In the genomic region with DNA sequence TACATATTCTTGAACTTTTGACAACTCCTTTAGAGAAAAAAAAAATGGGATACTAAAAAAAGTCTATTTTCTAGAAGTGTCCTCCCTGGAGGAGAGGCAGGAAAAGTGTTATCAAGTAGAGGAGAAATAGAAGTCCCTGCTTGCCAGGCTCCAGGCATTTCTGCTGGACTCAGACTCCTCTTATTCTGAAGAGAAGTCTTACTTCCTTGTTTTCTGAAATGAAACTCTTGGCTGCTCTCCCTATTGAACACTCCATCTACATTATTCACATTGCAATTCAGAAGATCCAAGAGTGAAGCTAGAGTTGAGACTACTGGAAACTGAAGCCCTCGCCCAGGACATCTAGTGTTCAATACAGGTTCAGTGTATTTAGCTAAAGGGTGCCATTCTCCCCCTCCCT, we compare ENCODE assay signal across 17 mouse cellular contexts. TPM values are rescaled to one million over a fixed set of nuclear protein-coding genes. Genes with fewer than 3 reads are reported as not detected.
DNase-seq lines count a peak whose midpoint lies in the region; ATAC-seq and TF ChIP-seq lines count a peak whose summit lies in the region.
"Had no signal": no experiment of that assay in that cellular context is flagged by ENCODE, and none has a peak within 500 bp of the region (broad histone marks: within the 10 kb centered on the region; RNA-seq: fewer than 3 reads in every experiment).

Gene Akr1c19, plus strand, starts transcription at position 260 of the 400 bp plus-strand sequence.

- no peak for TF ChIP-seq EP300 in heart, adult 2 months (IDR thresholded peaks at IDR 0.05; ENCODE audit: insufficient read depth, low read depth, low read length)

- no peak within 1 kb of the TSS for H3K9ac ChIP-seq in heart, adult 2 months (ENCODE audit: low read depth, low read length)
- H3K9ac ChIP-seq in heart, embryonic 11.5 days (ENCODE audit: low read depth, low read length) = no peak within 1 kb of the TSS
- no peak within 1 kb of the TSS for H3K9ac ChIP-seq in kidney, embryonic 16.5 days (replicated peaks; ENCODE audit: low read length)
- H3K9ac ChIP-seq in hindbrain, embryonic 14.5 days = no peak within 1 kb of the TSS
- H3K9ac ChIP-seq: embryonic facial prominence, embryonic 12.5 days; hindbrain, embryonic 12.5 days had no signal

- H3K27me3 ChIP-seq in heart, adult 2 months (ENCODE audit: control insufficient read depth, insufficient read depth, low read length) = no peaks in the 10 kb centered on the region
- H3K27me3 ChIP-seq in heart, embryonic 11.5 days (ENCODE audit: control insufficient read depth, insufficient read depth, low read length) = no peaks in the 10 kb centered on the region
- no peaks in the 10 kb centered on the region for H3K27me3 ChIP-seq in kidney, embryonic 16.5 days (ENCODE audit: insufficient read depth, low read length)
- H3K27me3 ChIP-seq in hindbrain, embryonic 14.5 days (ENCODE audit: control insufficient read depth, insufficient read depth, low read length) = no peaks in the 10 kb centered on the region
- H3K27me3 ChIP-seq: embryonic facial prominence, embryonic 12.5 days; hindbrain, embryonic 12.5 days had no signal

- H3K27ac ChIP-seq in heart, adult 2 months = peak within 1 kb of the TSS; percentile 73
- H3K27ac ChIP-seq in heart, embryonic 11.5 days (ENCODE audit: low read depth, low read length) = no peak within 1 kb of the TSS
- no peak within 1 kb of the TSS for H3K27ac ChIP-seq in kidney, embryonic 16.5 days (ENCODE audit: low read length)
- H3K27ac ChIP-seq in hindbrain, embryonic 14.5 days = no peak within 1 kb of the TSS
- H3K27ac ChIP-seq: embryonic facial prominence, embryonic 12.5 days; hindbrain, embryonic 12.5 days; limb, embryonic 10.5 days had no signal

- no peaks in the 10 kb centered on the region for H3K9me3 ChIP-seq in heart, embryonic 11.5 days (replicated peaks; ENCODE audit: control insufficient read depth, low read length)
- no peaks in the 10 kb centered on the region for H3K9me3 ChIP-seq in kidney, embryonic 16.5 days (ENCODE audit: low read length)
- H3K9me3 ChIP-seq in hindbrain, embryonic 14.5 days (ENCODE audit: control insufficient read depth, low read length) = no peaks in the 10 kb centered on the region
- H3K9me3 ChIP-seq: embryonic facial prominence, embryonic 12.5 days; hindbrain, embryonic 12.5 days; limb, embryonic 10.5 days had no signal

- peak; percentile 35; the same call in 1 of the 2 replicates for TF ChIP-seq POLR2A in heart, adult 2 months (IDR thresholded peaks at IDR 0.05; ENCODE audit: insufficient read depth, low read depth, low read length)

- intact Hi-C loops in heart, adult 2 months (cut with DNase I) = no loop called here

- no peak for ATAC-seq in heart, embryonic 11.5 days (replicated peaks; ENCODE audit: insufficient number of reproducible peaks, low FRiP score, low TSS enrichment)
- no peak for ATAC-seq in kidney, embryonic 16.5 days (ENCODE audit: low FRiP score, low TSS enrichment)
- ATAC-seq in hindbrain, embryonic 14.5 days (ENCODE audit: low FRiP score) = no peak

- WGBS in heart, adult 2 months = 21% methylated on average over 1 of the region's 1 CpGs
- 67% methylated on average over 1 of the region's 1 CpGs for WGBS in heart, embryonic 11.5 days (ENCODE audit: insufficient replicate concordance)
- WGBS in kidney, embryonic 16.5 days = 87% methylated on average over 1 of the region's 1 CpGs
- WGBS in hindbrain, embryonic 14.5 days = 88% methylated on average over 1 of the region's 1 CpGs

- no peaks in the 10 kb centered on the region for H3K36me3 ChIP-seq in heart, adult 2 months (ENCODE audit: control insufficient read depth, insufficient read depth, low read length)
- no peaks in the 10 kb centered on the region for H3K36me3 ChIP-seq in heart, embryonic 11.5 days (ENCODE audit: control insufficient read depth, insufficient read depth, low read length)
- no peaks in the 10 kb centered on the region for H3K36me3 ChIP-seq in kidney, embryonic 16.5 days (ENCODE audit: insufficient read depth, low read length)
- H3K36me3 ChIP-seq in hindbrain, embryonic 14.5 days (replicated peaks; ENCODE audit: control insufficient read depth, insufficient read depth) = no peaks in the 10 kb centered on the region
- H3K36me3 ChIP-seq: embryonic facial prominence, embryonic 12.5 days; hindbrain, embryonic 12.5 days; limb, embryonic 10.5 days had no signal

- TF ChIP-seq CTCF in heart, adult 2 months (IDR thresholded peaks at IDR 0.05) = no peak

- H3K4me2 ChIP-seq in heart, embryonic 11.5 days = no peak within 1 kb of the TSS
- H3K4me2 ChIP-seq in kidney, embryonic 16.5 days (replicated peaks; ENCODE audit: low read depth, low read length) = no peak within 1 kb of the TSS
- H3K4me2 ChIP-seq in hindbrain, embryonic 14.5 days (replicated peaks) = no peak within 1 kb of the TSS
- H3K4me2 ChIP-seq: embryonic facial prominence, embryonic 12.5 days; hindbrain, embryonic 12.5 days had no signal

- peak in 1 of 2 experiments; percentile 11 for DNase-seq in heart, adult 2 months
- DNase-seq in heart, adult 9 months (ENCODE audit: low spot score in 2 of 2) = peak; percentile 64 to 72
- peak; percentile 28 for DNase-seq in lung, postnatal 10 days
- no peak for DNase-seq in hindbrain, embryonic 14.5 days (ENCODE audit: low spot score)
- no peak for DNase-seq in urinary bladder, adult 2 months (ENCODE audit: low spot score)
- DNase-seq in thymus, postnatal 4 days = no peak
- DNase-seq: adrenal gland, adult 8-10 months; cerebellum, adult 11 months; layer of hippocampus, adult 9-11 months; spleen, adult 18-20 months; thymus, postnatal 36 days had no signal

- H3K4me1 ChIP-seq in heart, adult 2 months (ENCODE audit: control insufficient read depth, insufficient read depth, low read length) = no peaks in the 10 kb centered on the region; the same call in 1 of the 2 replicates
- H3K4me1 ChIP-seq in heart, embryonic 11.5 days (ENCODE audit: control insufficient read depth, insufficient read depth, low read length) = no peaks in the 10 kb centered on the region
- H3K4me1 ChIP-seq in kidney, embryonic 16.5 days (ENCODE audit: insufficient read depth, low read length) = 0 out of 2 replicates have a peak, but pooled peaks cover 3% of the 10 kb centered on the region
- no peaks in the 10 kb centered on the region for H3K4me1 ChIP-seq in hindbrain, embryonic 14.5 days (replicated peaks; ENCODE audit: control insufficient read depth, insufficient read depth, low read length)
- H3K4me1 ChIP-seq: embryonic facial prominence, embryonic 12.5 days; hindbrain, embryonic 12.5 days; limb, embryonic 10.5 days had no signal

- H3K4me3 ChIP-seq in heart, adult 2 months = peak within 1 kb of the TSS; percentile 27
- H3K4me3 ChIP-seq in heart, embryonic 11.5 days (ENCODE audit: low read depth, low read length) = no peak within 1 kb of the TSS
- no peak within 1 kb of the TSS for H3K4me3 ChIP-seq in kidney, embryonic 16.5 days (ENCODE audit: low read length)
- H3K4me3 ChIP-seq in hindbrain, embryonic 14.5 days (replicated peaks; ENCODE audit: low read length) = no peak within 1 kb of the TSS
- H3K4me3 ChIP-seq: embryonic facial prominence, embryonic 12.5 days; hindbrain, embryonic 12.5 days; limb, embryonic 10.5 days had no signal

- H3K79me2 ChIP-seq in heart, adult 2 months (replicated peaks; ENCODE audit: control insufficient read depth, insufficient read depth, low read length) = no peaks in the 10 kb centered on the region

RNA-seq across cellular contexts. Expression of gene Akr1c19, which starts in this region (rescaled TPM):
- 1 to 10 TPM; 1.4 TPM for total RNA-seq in heart, adult 2 months (2021)
- polyA plus RNA-seq in heart, adult 2 months (2012; rRNA removed) = 0.70 and 1.2 TPM in 2 replicates
- 0.68 and 0.93 TPM in 2 replicates for polyA plus RNA-seq in heart, embryonic 11.5 days (2014; fragmentation: Nextera tagmentation; extraction: Ambion mirVana)
- 50.5 and 52.9 TPM in 2 replicates for polyA plus RNA-seq in kidney, embryonic 16.5 days (2015; fragmentation: Nextera tagmentation; extraction: Ambion mirVana)
- 7.3 and 7.6 TPM in 2 replicates for polyA plus RNA-seq in hindbrain, embryonic 14.5 days (2014; fragmentation: Nextera tagmentation; extraction: Ambion mirVana)
- 0.44 and 0.48 TPM in 2 replicates for polyA plus RNA-seq in urinary bladder, adult 2 months (2012; rRNA removed)
- polyA plus RNA-seq: C2C12 had no signal

Comparison
In these comparisons a context has a peak if more than half of its experiments do, and no peak if none do; other contexts are left out.
1. DNase-seq: peak in heart, adult 9 months (2 of 2) and lung, postnatal 10 days (single experiment); none in hindbrain, embryonic 14.5 days (single experiment), urinary bladder, adult 2 months (single experiment) and thymus, postnatal 4 days (single experiment).